Mouse (Mus musculus) forebrain, embryonic 13.5 days (tissue): ENCODE results near the gene Itprip. TPM values are rescaled to one million over a fixed set of nuclear protein-coding genes. Genes with fewer than 3 reads are reported as not detected.
"Not testable (repeated sequence)": the region's sequence is repeated elsewhere in the genome, so short reads cannot be mapped to it uniquely, and the experiment has no call there.

Source experiments
- ATAC-seq: fragments of 200-750 bp; cut with Nextera tagmentation; 2 replicates; pipeline ENCODE4 v1.8.0; 2017
- H3K27ac ChIP-seq: fragments of 300-500 bp; sonication (generic); 2 replicates; pipeline ENCODE4 v1.5.1; 2015; ENCODE audit warnings: inconsistent platforms, mild to moderate bottlenecking, moderate library complexity
- H3K27me3 ChIP-seq: fragments of 300-500 bp; sonication (generic); 2 replicates; pipeline ENCODE4 v1.6.1; 2015; ENCODE audit warnings: mild to moderate bottlenecking, inconsistent platforms
- H3K36me3 ChIP-seq: fragments of 300-500 bp; sonication (generic); 2 replicates; pipeline ENCODE4 v1.6.1; 2015; ENCODE audit warnings: mild to moderate bottlenecking, inconsistent platforms; ENCODE audit not compliant: poor library complexity, severe bottlenecking
- H3K4me1 ChIP-seq: fragments of 300-500 bp; sonication (generic); 2 replicates; pipeline ENCODE4 v1.6.1; 2015; ENCODE audit warnings: inconsistent platforms
- H3K4me2 ChIP-seq: fragments of 300-500 bp; sonication (generic); 2 replicates; pipeline ENCODE4 v1.6.1; 2015; ENCODE audit warnings: inconsistent platforms, mild to moderate bottlenecking, moderate library complexity
- H3K4me3 ChIP-seq: fragments of 300-500 bp; sonication (generic); 2 replicates; pipeline ENCODE4 v1.5.1; 2015; ENCODE audit warnings: mild to moderate bottlenecking, inconsistent platforms
- H3K9ac ChIP-seq: fragments of 300-500 bp; sonication (generic); 2 replicates; pipeline ENCODE4 v1.6.1; 2015; ENCODE audit warnings: mild to moderate bottlenecking, inconsistent platforms
- H3K9me3 ChIP-seq: fragments of 300-500 bp; sonication (generic); replicated peaks from 2 replicates; pipeline ENCODE4 v1.6.1; 2016; ENCODE audit warnings: inconsistent platforms
- WGBS: fragments of 180-500 bp; shearing (Covaris S2); methylation state at CpG from one replicate; pipeline ENCODE4 v1.1.7; 2015; 5-methylcytosine and 5-hydroxymethylcytosine counted together
- microRNA-seq: library from miRNA; unstranded; fragments of <30 nt; microRNA quantifications from one replicate; pipeline ENCODE4, GENCODE M21; 2016
- polyA plus RNA-seq: library from polyadenylated mRNA; unstranded; fragments of >200 nt; fragmentation: Nextera tagmentation; extraction: Ambion mirVana; gene quantifications from 2 replicates; pipeline ENCODE4 v1.2.1, GENCODE M21; 2015

Itprip gene
- polyA plus RNA-seq, 1 experiment from 2014 or later = 9.8 TPM

DNA sequence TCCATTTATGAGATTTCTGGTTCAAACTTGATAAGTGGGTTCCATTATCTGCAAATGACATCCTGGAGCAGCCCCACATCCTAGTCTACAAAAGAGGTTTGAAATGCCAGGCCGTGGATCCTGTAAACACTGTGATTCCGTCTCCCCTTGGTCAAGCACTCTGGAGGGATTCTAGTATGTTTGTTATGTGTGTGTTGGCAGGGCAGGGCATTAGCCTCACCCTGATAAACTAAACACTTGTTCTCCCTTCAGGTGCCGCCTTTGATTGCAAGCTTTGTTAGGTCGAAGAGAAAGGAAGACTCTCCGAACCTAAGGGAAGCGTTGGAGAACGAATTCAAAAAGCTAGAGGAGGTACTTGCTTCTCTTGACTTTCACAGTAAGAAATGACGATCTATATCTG lies 59.9 kb downstream of the Itprip start:
- H3K27ac ChIP-seq = no peak overlapping the region
- ATAC-seq = no peak
- 92% methylated on average over 8 of the region's 8 CpGs for WGBS

DNA sequence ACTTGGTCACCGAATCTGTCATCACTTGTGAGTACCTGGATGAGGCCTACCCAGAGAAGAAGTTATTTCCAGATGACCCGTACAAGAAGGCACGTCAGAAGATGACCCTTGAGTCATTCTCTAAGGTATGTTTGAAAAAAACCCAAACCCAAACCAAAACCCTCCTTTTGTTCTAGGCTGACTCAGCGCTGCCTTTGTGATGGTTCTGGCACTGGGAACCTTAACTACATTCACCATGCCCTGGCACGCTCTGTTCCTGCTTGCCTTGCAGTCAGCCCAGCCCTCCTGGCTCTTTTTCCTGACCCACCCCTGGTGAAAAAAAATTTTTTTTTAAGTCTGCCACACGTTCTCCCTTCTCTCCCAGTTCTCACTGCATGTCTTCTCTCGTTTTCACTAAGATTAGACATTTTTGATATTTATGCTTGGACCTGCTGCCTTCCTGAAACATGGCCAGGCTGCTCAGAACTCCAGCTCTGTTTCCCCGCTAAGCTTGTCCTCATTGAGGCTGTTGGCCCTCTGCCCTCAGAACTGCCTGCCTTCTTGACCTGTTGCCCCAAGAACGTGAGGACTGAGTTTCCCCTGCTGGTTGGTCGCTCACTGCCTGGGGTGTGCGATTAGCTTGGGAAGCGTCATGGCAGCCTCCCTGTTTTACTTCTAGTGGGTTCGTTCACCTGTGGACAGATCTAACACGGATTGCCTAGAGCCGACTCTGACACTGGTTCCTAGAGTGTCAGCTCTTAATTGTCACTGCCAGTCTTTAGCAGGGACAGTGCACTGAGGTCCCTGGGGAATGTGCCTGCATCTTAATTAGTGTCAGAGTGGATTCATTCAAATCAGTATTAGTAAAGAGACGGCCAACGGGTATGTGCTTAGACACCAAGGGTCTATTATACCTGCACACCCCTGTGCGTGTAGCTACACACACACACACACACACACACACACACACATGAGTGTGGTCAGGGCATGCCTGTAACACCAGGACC lies 60.8 kb downstream of the Itprip start:
- peaks cover 7% of the 10 kb centered on the region; the same call in 1 of the 2 replicates for H3K27me3 ChIP-seq
- no peak for ATAC-seq
- no peaks in the 10 kb centered on the region for H3K9me3 ChIP-seq
- H3K36me3 ChIP-seq = peaks cover 14% of the 10 kb centered on the region; the same call in 1 of the 2 replicates
- no peak overlapping the region for H3K9ac ChIP-seq
- 83% methylated on average over 18 of the region's 18 CpGs for WGBS
- no peak overlapping the region for H3K27ac ChIP-seq
- no peak overlapping the region for H3K4me2 ChIP-seq
- no peak overlapping the region for H3K4me3 ChIP-seq
- peaks cover 17% of the 10 kb centered on the region for H3K4me1 ChIP-seq

More for the DNA sequence above, 59.9 kb downstream of the Itprip start:
- Histone ChIP-seq H3K4me1 (peaks cover 13% of the 10 kb centered on the region), H3K4me2 (no peak overlapping the region), H3K4me3 (no peak overlapping the region), H3K9me3 (no peaks in the 10 kb centered on the region), H3K36me3 (peaks cover 14% of the 10 kb centered on the region; the same call in 1 of the 2 replicates), H3K9ac (no peak overlapping the region), H3K27me3 (peaks cover 3% of the 10 kb centered on the region; the same call in 1 of the 2 replicates)

- peaks cover 7% of the 10 kb centered on the region; the same call in 1 of the 2 replicates for H3K27me3 ChIP-seq
- ATAC-seq = peak; percentile 96
Observed at GRCm38 (mm10) chr19:47854796-47855783, 64.0 kb downstream of the Itprip start, which contains the start of gene Gsto1. Gsto1 (plus strand) TSS chr19:47854970.

DNA sequence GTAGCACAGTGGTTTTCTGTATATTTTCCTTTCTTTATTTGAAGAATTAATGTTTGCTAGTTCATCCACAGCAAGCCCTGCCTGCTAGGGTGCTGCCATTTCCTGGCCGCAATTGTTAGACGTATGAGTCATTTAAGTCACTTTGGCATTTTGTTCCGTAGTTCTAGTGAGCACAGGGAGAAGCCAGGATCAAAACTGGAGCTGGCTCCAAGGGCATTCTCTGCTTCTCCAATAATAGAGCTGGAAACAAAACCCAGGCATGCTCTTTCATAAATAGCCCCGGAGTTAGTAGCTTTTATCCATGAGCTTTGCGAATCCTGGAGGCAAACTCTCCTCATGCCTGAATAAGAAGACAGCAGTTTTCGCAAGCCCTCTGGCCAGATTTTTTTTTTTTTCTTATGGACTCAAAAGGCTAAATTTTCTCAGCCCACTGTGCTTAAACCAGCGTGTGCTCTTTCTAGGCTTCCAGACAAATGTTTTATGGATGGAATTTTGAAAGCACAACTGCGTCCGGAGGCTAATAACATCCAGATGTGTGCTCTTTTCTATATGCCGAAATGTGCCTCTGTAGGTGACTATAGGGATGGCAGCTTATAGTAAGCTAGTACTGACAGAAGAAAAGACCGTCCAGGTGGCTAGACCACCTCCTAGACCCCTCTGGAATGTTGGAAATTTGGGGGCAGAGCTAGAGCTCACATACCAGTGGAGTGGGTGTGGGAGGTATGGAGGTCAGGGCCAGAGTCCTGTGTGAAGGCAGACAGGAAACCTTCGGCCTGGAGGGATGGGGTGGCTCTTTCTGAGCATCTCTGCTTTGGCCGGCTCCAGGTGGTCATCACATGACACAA lies 64.9 kb downstream of the Itprip start:
- 19% methylated on average over 13 of the region's 13 CpGs for WGBS
- ATAC-seq = peak; percentile 77

More at GRCm38 (mm10) chr19:47854796-47855783, 64.0 kb downstream of the Itprip start, which contains the start of gene Gsto1:
- Histone ChIP-seq H3K9ac (peak within 1 kb of the TSS; percentile 80), H3K9me3 (no peaks in the 10 kb centered on the region), H3K4me2 (peak within 1 kb of the TSS; percentile 97), H3K27ac (no peak within 1 kb of the TSS), H3K4me3 (peak within 1 kb of the TSS; percentile 63), H3K4me1 (peaks cover 17% of the 10 kb centered on the region), H3K36me3 (peaks cover 9% of the 10 kb centered on the region; the same call in 1 of the 2 replicates)
- under 1% methylated on average over 58 of the region's 60 CpGs for WGBS

DNA sequence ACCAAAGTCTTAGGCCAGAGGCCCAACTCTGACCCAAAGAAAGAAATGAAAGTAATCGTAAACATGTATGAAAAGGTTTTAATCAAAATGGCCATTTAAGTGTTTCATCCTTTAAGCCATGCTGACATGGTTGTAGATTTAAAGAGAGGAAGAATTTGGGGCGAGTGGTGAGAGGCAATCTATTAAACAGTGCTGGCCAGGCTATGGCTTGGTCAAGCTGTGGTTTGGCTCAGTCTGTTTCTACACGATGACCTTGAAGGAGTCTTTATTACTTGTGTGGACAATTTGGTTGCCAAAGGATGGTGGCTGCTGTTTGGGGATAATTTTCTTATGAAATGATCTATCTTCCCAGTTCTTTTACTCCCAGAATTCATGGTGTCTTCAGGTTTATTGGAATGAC lies 66.0 kb downstream of the Itprip start:
- Histone ChIP-seq H3K27ac (no peak overlapping the region), H3K36me3 (no peaks in the 10 kb centered on the region), H3K9me3 (no peaks in the 10 kb centered on the region), H3K27me3 (peaks cover 7% of the 10 kb centered on the region; the same call in 1 of the 2 replicates), H3K4me1 (peaks cover 17% of the 10 kb centered on the region), H3K4me3 (no peak overlapping the region), H3K9ac (no peak overlapping the region), H3K4me2 (no peak overlapping the region)
- WGBS = 86% methylated on average over 3 of the region's 3 CpGs
- ATAC-seq = no peak

More for the DNA sequence above, 64.9 kb downstream of the Itprip start:
- no peak overlapping the region for H3K27ac ChIP-seq
- peak overlapping the region; percentile 63 for H3K4me3 ChIP-seq
- H3K9me3 ChIP-seq = no peaks in the 10 kb centered on the region
- peaks cover 17% of the 10 kb centered on the region for H3K4me1 ChIP-seq
- H3K9ac ChIP-seq = peak overlapping the region; percentile 80
- H3K4me2 ChIP-seq = peak overlapping the region; percentile 97
- 0 out of 2 replicates have a peak, but pooled peaks cover under 1% of the 10 kb centered on the region for H3K36me3 ChIP-seq
- peaks cover 7% of the 10 kb centered on the region; the same call in 1 of the 2 replicates for H3K27me3 ChIP-seq

DNA sequence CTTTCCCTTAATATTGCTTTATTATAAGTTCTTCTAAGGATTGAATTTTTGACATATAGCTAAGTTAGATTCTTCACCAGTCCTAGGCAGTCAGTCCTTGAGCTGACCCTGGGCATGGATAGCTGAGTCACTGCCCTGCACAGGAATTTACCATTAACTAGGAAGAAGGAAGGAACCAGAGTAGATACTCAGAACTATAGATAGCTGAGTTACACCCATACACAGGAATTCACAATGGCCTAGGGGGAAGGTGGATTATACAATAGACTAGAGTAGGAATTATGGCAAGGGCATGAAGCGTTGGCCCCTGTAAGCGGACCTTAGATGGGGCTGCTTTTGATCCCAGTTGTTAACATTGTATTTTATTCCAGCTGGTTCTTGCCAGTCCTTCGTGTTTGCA lies 67.0 kb downstream of the Itprip start:
- H3K9ac ChIP-seq, H3K4me2 ChIP-seq, H3K27ac ChIP-seq, H3K4me3 ChIP-seq, ATAC-seq, H3K9me3 ChIP-seq, H3K36me3 ChIP-seq, H3K27me3 ChIP-seq: not testable (repeated sequence)
- peaks cover 17% of the 10 kb centered on the region for H3K4me1 ChIP-seq
- 75% methylated on average over 3 of the region's 3 CpGs for WGBS

DNA sequence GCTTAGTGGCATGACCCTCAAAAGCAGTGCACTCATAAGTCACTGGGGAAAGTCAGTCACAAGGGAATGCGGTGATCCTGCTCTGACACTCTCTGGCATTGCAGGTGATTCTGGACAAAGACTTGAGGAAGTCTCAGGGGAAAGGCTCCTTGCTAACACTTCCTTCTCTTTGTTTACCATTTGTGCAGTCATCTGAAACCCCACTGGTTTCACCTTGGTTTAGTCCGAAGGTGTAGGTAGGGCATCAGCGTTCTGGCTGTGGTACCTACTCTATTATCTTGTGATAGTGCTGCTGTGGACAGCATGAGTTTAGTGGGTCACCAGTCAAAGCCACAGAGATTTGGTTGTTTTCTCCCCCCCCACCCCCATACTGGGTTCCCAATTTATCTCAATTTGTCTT lies 69.4 kb downstream of the Itprip start:
- no peak for ATAC-seq
- 84% methylated on average over 3 of the region's 3 CpGs for WGBS

More for the DNA sequence above, 69.4 kb downstream of the Itprip start:
- Histone ChIP-seq H3K36me3 (no peaks in the 10 kb centered on the region), H3K4me3 (no peak overlapping the region), H3K9ac (no peak overlapping the region), H3K4me2 (no peak overlapping the region), H3K27ac (no peak overlapping the region), H3K27me3 (peaks cover 4% of the 10 kb centered on the region; the same call in 1 of the 2 replicates), H3K4me1 (peaks cover 9% of the 10 kb centered on the region; the same call in 1 of the 2 replicates), H3K9me3 (no peaks in the 10 kb centered on the region)

Small RNA genes within 50 kb of the gene (microRNA-seq; reads per million reads assigned to microRNA genes)
- not detected for gene Gm22240

Other genes starting within 250 kb of the Itprip start
- gene Col17a1, start 227.2 kb downstream of the Itprip start, polyA plus RNA-seq = 0.10 and 0.40 TPM in 2 replicates
- 225 and 238 TPM in 2 replicates for gene Sfr1, start 187.6 kb downstream of the Itprip start, polyA plus RNA-seq
- gene Gsto1, start 64.3 kb downstream of the Itprip start, polyA plus RNA-seq = 74.9 and 80.3 TPM in 2 replicates
- gene Gsto2, start 53.8 kb downstream of the Itprip start, polyA plus RNA-seq = 1.2 and 1.8 TPM in 2 replicates
- gene Cfap43, start within 50 bp of the Itprip start, polyA plus RNA-seq = 0.66 and 0.82 TPM in 2 replicates
- gene Cfap58, start 18.4 kb upstream of the Itprip start, polyA plus RNA-seq = 0.21 and 0.49 TPM in 2 replicates